Mouse (Mus musculus) Patski (cell line): ENCODE measurements around the gene Dctpp1. TPM values are rescaled to one million over a fixed set of nuclear protein-coding genes. Genes with fewer than 3 reads are reported as not detected.
A peak's percentile ranks its signal among the peaks of the same experiment; 100 is the strongest.

ENCODE experiments used
- ATAC-seq: fragments of 100-300 bp; one replicate; pipeline ENCODE4 v1.8.0; 2021
- CTCF ChIA-PET: fragments of 350-600 bp; sonication (Branson Sonifier 250); formaldehyde crosslinking; loops from one replicate; lab custom pipeline; 2022; ENCODE audit warnings: inconsistent platforms; lab: Charles Lee
- POLR2A ChIA-PET: fragments of 350-600 bp; sonication (Branson Sonifier 250); formaldehyde crosslinking; loops from one replicate; lab custom pipeline; 2022; ENCODE audit warnings: antibody characterized with exemption, inconsistent platforms; lab: Charles Lee
- DNase-seq: peaks from one replicate; pipeline ENCODE4 v3.0.0-alpha.2; 2011; ENCODE audit warnings: low read depth, low spot score
- H3K27me3 ChIP-seq: fragments of 371-371 bp; one replicate; pipeline ENCODE4 v1.5.1; 2021
- CTCF ChIP-seq: fragments of 100-300 bp; IDR thresholded peaks from one replicate; pipeline ENCODE4 v1.5.1; 2021
- in situ Hi-C: fragments of 300-500 bp; cut with MboI; formaldehyde crosslinking; loops from 3 replicates; pipeline ENCODE4 v1.11.1; 2018; ENCODE audit warnings: low pct_unique_long_range_greater_than_20kb, mixed read lengths
- polyA plus RNA-seq: library from polyadenylated mRNA; unstranded; gene quantifications from one replicate; pipeline ENCODE4 v1.2.3, GENCODE M21; 2021

Dctpp1 gene
- polyA plus RNA-seq: 30.0 TPM

DNA sequence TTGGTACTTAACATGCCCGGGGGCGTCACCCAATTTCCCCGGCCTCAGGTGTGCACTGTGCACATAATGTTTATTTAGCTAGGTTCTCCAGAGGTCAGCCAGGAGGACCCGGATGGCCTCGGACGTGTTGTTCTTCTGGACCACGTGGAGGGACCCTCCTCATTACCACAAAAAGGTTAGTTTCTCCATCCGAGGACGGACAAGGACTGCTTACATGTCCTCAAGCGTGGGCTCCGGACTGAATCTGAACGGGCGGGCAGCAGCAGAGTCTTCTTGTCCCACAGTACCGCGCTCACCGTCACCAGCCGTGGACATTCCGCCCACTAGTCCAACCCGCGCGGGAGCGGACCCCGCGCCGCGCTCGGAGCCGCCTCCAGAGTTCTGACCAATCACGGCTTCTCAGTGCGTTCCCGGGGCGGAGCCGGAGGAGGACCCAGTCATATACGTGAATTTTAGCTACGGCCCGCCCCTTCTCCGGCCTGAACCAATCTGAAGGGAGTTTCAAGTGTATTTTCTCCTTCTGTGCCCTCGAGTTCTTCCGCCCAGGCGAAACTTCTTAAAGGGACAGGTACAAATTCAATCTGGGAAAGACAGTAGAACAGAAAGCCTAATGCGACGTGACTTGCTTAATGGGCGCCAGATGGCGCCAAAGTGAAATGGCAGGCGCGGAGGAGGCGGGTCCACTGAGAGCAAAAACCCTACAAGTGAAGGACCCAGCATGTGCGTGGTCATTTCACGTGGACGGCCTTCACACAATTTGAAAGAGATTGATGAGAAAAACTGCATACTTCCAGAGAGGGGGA lies at the start of gene Dctpp1:
Dctpp1 (minus strand) TSS at position 401 of the 803 bp plus-strand sequence.
- DNase-seq (peak; percentile 90), ATAC-seq (peak; percentile 94)
- ChIA-PET POLR2A (no interaction called here), CTCF (interaction anchor here (0.8 kb wide), 2 partner anchors 10 to 17 kb away, joined by 3 read pairs; no protein-coding TSS in a partner anchor)
- TF ChIP-seq CTCF: no peak
- in situ Hi-C loops: no loop called here
- H3K27me3 ChIP-seq: no peaks in the 10 kb centered on the region

DNA sequence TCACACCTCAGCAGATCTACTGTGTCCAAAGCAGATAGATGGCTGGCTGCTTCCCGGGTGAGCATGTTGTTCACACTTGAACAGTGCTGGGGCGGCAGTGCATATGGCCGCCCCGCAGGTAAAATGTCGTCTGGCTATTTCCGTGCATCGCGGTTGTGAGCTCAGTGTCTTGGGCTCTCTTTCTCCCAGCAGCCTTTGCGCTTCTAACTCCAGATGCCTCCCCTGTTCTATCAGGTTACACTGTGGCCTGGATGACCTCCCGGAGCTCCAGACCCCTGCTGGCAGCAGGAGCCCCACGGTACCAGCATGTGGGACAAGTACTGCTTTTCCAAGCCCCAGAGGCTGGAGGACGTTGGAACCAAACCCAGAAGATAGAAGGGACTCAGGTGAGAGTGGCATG lies 49.4 kb upstream of the Dctpp1 start:
- in situ Hi-C loops: no loop called here
- ATAC-seq (no peak), DNase-seq (no peak)
- POLR2A ChIA-PET: interaction anchor here (1.1 kb wide), 1 partner anchor 31 kb away, joined by 3 read pairs; no protein-coding TSS in a partner anchor
- CTCF ChIA-PET: interaction anchor here (0.8 to 1.9 kb wide), 7 partner anchors 9 to 58 kb away, joined by 3 to 8 read pairs (median 4); no protein-coding TSS in a partner anchor
- no peaks in the 10 kb centered on the region for H3K27me3 ChIP-seq
- TF ChIP-seq CTCF: no peak

DNA sequence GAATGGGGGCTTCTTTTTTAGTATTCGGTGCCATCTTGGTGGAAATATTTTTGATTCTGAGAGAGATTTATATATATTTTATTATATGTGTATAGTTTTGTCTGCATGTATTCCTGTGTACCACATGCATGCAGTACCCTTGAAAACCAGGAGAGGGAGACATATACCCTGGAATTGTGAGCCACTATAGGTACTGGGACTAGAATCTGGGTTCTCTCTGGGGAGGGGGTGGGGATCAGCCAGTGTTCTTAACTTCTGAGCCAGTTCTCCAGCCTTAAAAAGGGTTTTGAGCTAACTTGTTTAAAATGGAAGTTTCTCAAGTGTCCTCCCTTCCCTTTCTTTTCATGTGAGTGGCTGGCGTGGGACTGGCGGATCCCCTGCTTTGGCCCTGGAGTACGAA lies 48.4 kb upstream of the Dctpp1 start:
- ChIA-PET POLR2A (interaction anchor here (0.5 to 1.1 kb wide), 2 partner anchors 32 to 90 kb away, joined by 3 to 6 read pairs; no protein-coding TSS in a partner anchor), CTCF (interaction anchor here (0.6 to 1.9 kb wide), 12 partner anchors 8 to 193 kb away, joined by 3 to 8 read pairs (median 4); partner anchors contain the start of gene E430018J23Rik)
- H3K27me3 ChIP-seq: no peaks in the 10 kb centered on the region
- in situ Hi-C loops: no loop called here
- TF ChIP-seq CTCF: peak; percentile 78
- no peak for DNase-seq
- ATAC-seq: no peak

DNA sequence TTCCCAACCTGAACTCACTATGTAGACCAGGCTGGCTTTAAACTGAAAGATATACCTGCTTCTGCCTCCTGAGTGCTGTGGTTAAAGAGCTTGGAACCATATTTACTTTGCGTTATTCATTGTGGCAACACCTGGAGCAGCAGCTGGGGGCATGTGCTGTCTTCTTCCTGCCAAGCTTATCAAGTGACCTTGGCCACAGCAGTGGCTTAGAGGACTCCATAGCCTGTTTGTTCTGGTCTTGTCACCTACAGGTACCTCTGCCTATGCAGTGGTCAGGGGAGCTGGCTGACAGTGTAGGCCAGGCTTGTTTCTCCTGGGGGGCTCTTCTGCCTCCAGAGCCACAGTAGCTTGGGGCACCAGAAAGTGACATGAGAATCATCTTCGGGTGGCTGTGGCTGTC lies 47.9 kb upstream of the Dctpp1 start:
- CTCF ChIA-PET: interaction anchor here (0.9 to 1.9 kb wide), 9 partner anchors 10 to 194 kb away, joined by 3 to 8 read pairs (median 4); partner anchors contain the start of gene E430018J23Rik
- no peak for TF ChIP-seq CTCF
- in situ Hi-C loops: no loop called here
- POLR2A ChIA-PET: no interaction called here
- no peaks in the 10 kb centered on the region for H3K27me3 ChIP-seq
- no peak for DNase-seq
- ATAC-seq: no peak

DNA sequence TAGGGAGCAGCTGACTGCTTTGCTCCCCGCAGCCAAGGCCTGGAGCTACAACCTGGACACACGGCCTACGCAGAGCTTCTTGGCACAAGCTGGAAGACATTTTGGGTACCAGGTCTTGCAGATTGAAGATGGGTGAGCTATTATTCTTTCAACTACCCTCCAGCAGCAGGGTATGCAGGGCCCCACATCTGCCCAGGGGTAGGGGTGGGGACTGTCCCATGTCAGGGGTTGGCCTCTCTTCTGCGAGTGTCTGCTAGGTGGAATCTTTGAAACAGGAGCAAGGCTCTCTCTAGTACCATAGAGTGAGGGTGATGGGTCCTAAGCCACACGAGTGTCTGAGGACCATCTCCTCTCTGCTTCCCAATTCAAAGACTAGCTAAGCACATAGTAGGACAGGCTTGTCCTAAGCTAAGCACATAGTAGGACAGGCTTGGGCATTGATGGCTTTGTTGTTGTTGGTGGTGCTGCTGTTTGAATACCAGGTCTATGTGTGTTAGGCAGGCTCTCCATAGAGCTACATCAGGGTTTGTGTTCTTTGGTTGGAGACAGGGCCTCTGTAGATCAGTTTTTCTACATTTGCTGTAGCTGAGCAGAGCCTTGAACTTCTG lies 37.2 kb upstream of the Dctpp1 start:
- POLR2A ChIA-PET: no interaction called here
- in situ Hi-C loops: no loop called here
- DNase-seq (no peak), ATAC-seq (no peak)
- CTCF ChIA-PET: interaction anchor here (1.0 to 1.6 kb wide), 3 partner anchors 7 to 11 kb away, joined by 3 to 5 read pairs (median 4); no protein-coding TSS in a partner anchor
- peaks cover 6% of the 10 kb centered on the region for H3K27me3 ChIP-seq
- TF ChIP-seq CTCF: no peak

DNA sequence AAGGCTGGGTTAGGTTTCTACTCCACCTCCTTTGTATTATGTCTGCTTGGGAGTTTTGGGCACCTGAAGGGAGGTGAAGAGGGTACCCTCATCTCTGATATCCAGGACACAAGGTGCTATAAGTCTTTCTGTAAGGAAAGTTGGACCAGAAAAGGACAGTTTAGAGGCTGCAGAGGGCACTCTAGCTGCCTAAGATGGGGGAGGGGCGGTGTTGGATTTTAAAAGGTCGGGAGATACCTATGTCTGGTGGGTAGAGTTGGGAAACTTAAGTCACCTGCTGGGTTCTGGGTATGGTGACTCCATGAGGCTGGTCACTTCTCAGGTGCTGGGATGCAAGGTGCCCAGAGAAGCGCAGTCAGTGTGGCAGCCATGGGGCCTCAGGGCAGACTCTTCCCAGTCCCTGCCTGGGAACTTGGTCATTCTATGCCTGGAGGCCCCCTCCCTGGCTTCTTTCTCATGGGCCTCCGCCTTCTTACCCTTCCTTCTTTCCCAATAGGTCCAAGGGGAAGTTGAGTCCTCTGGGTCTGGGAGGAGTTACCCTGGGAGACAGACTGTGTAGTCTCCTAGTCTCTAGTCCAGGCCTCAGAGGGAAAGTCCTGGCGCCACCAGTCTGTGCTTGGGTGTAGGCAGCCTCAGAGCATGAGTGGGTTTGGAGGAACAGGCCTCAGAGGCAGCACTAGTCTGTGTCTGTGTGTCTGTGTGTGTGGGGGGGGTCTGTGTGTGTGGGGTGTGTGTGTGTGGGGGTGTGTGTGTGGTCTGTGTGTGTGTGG lies 36.5 kb upstream of the Dctpp1 start:
- in situ Hi-C loops: no loop called here
- H3K27me3 ChIP-seq: peaks cover 3% of the 10 kb centered on the region
- DNase-seq (no peak), ATAC-seq (no peak)
- TF ChIP-seq CTCF: no peak
- ChIA-PET POLR2A (no interaction called here), CTCF (interaction anchor here (1.6 kb wide), 1 partner anchor 10 kb away, joined by 4 read pairs; no protein-coding TSS in a partner anchor)

DNA sequence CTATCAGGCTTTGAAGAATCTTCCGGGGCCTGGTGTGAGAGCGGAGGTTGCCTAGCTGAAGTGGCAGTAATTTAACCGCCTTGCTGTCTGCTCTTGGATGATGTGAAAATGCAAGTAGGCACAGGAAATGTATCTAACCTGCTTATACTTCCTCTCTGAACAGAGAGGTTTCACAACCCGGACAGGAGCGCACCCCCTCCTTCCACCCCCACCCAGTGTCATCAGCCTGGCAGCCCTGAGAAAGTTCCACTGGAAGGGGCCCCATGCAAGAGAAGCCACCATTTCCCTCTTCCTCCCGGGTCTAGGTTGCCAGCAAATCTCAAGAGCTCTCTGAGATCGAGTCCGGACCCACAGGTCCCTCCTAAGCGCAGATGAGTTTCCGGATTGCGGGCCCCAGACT lies 35.6 kb upstream of the Dctpp1 start, which contains the start of gene Itgal:
Itgal (plus strand) TSS at position 163 of the 400 bp plus-strand sequence.
- no peak for DNase-seq
- in situ Hi-C loops: no loop called here
- ChIA-PET POLR2A (no interaction called here), CTCF (no interaction called here)
- H3K27me3 ChIP-seq: no peaks in the 10 kb centered on the region
- no peak for ATAC-seq
- TF ChIP-seq CTCF: no peak

DNA sequence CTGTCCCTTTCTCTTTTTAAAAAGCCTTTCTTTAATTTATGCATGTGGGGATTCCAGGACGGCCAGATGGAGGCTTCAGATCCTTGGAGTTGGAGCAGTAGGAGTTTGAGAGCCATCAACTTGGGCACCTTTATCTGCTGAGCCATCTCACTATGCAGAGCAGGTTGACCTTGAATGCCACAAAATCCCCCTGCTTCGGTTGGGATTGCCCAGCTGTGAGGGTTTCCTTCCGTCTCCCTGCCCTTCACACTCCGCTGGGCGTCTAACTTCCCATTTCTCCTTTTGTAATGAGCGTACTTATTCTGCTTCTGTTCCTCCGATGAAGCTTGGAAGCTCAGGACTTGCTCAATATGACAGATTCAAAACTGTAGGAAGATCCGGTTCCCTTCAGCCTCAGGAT lies 29.6 kb upstream of the Dctpp1 start:
- no peak for TF ChIP-seq CTCF
- ATAC-seq: no peak
- CTCF ChIA-PET: interaction anchor here (1.0 to 1.6 kb wide), 4 partner anchors 8 to 21 kb away, joined by 3 read pairs; no protein-coding TSS in a partner anchor
- POLR2A ChIA-PET: no interaction called here
- in situ Hi-C loops: no loop called here
- no peaks in the 10 kb centered on the region for H3K27me3 ChIP-seq
- DNase-seq: no peak

DNA sequence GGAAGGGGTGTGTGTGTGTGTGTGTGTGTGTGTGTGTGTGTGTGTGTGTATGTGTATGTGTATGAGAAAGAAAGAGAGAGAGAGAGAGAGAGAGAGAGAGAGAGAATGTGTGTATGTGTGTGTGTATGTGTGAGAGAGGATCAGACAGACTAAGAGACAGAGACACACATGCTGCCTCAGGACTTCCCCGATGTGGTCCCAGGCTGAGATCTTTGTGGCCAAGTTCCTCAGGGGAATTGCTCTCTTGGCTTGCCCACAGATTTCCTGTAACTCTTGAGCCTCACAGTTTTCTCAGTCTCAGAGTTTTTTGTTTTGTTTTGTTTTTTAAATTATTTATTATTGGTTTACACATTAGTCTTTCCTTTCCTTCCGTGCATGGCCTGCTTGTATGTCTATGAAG lies 28.8 kb upstream of the Dctpp1 start:
- in situ Hi-C loops: no loop called here
- no peaks in the 10 kb centered on the region for H3K27me3 ChIP-seq
- ChIA-PET CTCF (interaction anchor here (1.3 to 1.6 kb wide), 2 partner anchors 14 to 22 kb away, joined by 3 read pairs; no protein-coding TSS in a partner anchor), POLR2A (no interaction called here)
- DNase-seq (no peak), ATAC-seq (no peak)
- TF ChIP-seq CTCF: no peak

DNA sequence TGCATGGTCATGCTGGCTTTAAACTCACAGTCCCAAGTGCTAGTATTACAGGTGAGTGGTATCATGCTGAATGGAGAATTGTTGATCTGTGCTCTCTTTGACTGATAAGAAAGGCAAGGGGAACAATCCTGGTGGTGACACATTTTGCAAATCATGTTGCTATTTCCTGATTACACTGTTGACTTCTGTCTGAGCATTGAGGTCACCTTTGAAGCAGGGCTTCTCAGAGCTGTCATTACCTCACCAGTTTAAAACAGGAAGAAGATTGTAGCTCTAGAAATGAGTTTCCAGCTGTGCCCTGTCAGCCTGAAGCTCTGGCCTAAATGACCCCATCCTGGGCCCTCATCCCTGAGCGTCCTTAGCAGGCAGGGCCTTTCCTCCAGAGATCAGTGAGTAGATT lies 27.4 kb upstream of the Dctpp1 start:
- in situ Hi-C loops: no loop called here
- no peak for DNase-seq
- ChIA-PET POLR2A (no interaction called here), CTCF (no interaction called here)
- no peak for TF ChIP-seq CTCF
- H3K27me3 ChIP-seq: no peaks in the 10 kb centered on the region
- no peak for ATAC-seq
